Mouse (Mus musculus) kidney, adult 8-10 months (tissue): ENCODE results near the gene Arid1b.
A peak's percentile ranks its signal among the peaks of the same experiment; 100 is the strongest.
"Not testable (repeated sequence)": the region's sequence is repeated elsewhere in the genome, so short reads cannot be mapped to it uniquely, and the experiment has no call there.

Source experiments
- DNase-seq, 2 experiments: peaks; one replicate each; pipeline ENCODE4 v3.0.0; 2022

Gene Arid1b

DNA sequence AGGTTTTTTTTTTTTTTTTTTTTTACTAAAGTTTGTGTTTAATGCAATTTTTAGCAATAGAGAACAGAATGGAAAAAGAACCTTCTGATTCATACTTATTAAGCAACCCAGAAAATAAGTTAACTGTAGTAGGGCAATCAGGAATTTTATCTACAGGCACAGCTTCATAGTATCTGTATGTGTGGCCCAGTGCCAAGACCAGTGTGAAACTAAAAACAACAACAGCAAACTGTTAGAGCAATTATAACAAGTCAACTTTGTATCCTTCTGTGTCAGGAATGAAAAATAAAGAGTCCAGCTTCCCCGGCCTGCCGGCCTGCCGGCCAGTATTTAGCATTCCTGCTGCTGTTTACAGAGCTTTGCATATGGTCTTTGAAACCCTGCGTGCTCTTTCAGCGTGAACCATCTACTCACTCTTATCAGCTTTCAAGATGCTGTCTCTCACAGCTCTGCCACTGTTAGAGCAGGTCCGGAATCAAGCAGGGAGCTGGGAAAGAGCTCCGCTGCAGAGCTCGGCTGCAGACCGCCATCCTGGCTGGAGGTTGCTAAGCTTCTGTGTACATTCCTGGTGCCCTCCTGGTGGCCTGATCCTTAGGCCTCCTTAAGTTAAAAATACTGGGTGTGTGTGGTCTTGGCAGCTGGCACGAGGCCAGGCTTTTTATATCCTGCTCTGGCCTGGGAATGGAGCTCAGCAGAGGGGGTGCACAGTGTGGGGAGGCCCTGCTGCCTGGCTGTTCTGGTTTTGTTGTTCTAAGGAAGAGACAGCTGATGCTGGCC, 64.0 kb downstream of the Arid1b start:
- peak; percentile 31 to 42 for DNase-seq

DNA sequence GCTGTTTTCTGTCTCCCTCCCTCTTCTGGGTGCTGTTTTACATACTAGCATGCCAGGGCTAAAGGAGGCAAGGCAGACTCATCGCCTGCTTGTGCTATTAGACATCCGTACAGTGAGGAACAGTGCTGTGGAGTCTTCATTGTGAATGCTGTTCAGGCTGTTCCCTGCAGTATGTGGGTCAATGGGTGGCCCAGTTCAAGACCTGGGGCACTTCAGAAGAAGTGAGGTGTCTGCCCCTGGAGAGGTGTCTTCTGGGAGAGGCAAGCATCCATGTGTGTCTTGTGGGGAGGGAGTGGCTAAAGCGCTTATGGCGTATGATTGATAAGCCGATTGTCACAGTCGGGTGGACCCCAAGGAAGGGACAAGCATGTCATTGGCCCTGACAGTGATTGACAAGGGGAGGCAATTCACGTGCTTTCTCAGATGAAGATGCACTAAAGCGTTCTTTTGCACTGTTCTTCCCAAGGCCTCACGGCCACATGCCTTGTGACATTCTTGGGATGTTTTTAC, 65.0 kb downstream of the Arid1b start:
- no peak for DNase-seq

DNA sequence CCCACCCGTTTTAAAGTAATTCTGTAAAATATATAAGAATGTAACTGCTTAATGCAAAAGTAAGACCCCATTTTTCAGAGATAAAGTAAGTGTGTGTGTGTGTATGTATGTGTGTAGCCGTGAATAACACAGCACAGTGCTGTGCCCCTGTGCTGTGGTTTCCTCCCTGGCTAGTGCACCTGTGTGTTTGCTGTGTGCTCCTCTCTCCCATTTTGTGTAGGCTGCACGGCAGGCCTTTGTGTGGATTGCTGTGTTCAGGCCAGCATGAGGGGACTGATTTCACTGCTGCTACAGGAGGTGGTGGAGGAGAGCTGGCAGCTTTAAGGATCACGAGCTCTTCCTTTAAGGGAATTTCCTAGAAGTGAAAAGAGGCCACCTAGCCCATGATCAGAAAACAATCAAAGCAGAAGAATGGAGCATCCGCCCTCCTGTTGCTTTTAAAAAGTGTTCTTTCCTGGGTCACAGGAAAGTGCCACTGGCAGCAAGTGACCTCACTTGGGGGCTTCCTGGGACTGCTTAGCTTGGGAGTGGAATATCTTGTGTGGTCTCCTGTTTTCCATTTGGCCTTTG, 66.5 kb downstream of the Arid1b start:
- DNase-seq: no peak

DNA sequence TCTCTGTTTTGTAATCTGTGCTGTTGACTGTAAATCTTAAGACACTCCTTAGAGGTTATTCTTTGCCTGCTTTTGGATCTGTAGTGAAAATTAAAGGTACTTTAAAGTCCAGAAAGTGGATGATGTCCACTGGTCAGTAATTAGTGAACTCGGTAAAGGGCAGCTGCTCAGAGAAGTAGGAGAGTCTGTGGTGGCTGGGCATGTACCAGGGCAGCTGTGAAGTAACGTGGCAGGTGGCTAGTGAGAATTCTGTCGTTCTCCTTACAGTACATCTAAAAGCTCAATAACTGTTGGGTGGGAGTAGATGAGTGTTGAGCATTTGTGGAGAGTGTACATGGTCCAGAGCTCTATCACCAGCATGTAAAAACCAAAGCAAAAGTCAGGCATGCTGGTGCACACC, 67.1 kb downstream of the Arid1b start:
- no peak for DNase-seq

DNA sequence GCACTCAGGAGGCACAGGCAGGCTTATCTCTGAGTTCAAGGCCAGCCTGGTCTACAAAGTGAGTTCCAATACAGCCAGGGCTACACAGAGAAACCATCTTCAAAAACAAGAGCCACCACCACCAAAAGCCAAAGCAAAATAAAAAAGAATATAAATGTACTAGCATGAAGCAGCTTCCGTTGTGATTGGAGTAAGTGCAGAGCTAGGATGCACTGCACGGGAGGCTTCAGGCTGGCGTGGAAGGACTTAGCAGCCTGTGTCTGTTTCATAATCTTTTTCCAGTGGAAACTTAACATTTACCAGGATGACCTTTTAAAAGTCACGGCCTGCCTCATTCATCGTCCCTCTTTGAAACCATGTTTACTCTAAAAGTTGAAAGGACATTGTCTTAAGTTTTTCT, 67.5 kb downstream of the Arid1b start:
- no peak for DNase-seq

DNA sequence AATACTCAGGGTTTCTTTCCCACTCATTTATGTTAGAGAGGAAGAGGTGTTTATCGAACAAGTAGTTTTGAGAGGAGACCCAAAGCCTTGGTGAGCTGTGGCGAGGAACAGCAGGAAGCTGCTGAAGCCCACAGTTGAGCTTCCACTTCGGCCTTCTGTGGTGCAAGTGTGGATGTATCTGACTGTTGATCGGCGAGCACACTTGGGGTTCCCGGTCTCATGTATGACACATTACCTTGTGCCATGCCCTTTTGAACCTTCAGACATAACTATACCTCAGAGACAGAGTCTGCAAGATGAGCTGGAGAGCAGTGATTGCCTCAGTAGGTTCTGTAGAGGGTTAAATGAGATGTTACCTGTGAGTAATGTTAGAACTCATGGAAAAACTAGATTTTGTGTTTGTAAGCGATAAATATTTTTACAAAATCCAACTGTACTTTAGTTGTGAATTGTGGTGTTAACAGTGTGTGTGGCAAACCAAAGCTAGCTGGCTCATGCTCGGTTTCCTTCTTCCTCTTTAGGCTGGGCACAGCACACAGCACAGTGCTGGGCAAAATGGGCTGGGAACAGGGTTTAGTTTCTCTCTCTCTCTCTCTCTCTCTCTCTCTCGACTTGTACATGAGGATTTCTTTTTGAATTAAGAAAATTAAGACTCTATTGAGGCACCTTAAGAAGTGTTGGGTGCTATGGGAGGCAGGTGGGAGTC, 69.5 kb downstream of the Arid1b start:
- no peak for DNase-seq

DNA sequence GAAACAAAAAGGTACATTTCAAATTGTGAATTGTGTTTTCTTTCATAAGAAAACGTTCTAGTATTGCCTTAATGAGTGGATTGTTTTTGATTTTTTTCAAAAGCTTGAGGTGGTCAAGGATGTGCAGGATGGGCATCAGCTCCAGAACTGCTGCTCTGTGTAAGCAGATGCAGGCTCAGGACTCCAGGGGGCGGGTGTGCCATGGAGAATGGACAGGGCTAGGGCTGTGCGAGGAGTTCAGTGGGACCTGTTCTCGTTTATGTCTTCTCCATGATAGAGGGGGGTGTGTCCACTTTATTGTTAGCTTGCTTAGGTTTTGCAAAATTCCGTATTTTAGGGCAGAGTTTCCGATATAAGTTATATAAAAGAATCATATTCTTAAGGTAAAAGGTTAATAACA, 70.6 kb downstream of the Arid1b start:
- no peak for DNase-seq

DNA sequence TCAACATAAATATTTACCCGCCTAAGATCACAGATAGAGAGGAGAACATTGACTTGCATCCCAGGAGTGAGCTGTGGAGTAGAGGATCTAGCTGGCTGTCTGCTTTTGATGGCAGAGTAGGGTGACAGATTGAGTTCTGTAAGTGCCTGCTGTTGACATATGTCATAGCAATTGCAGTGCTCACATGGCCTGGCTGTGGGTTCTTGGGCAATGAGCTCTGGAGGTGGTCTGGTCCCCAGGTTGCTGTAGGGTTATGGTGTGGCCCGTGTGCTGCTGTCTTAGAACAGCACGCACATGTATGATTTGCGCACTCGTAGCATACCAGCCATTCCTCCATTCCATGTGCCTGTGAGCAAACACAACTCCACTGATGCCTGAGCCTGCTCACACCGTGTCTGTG, 71.1 kb downstream of the Arid1b start:
- DNase-seq: no peak

DNA sequence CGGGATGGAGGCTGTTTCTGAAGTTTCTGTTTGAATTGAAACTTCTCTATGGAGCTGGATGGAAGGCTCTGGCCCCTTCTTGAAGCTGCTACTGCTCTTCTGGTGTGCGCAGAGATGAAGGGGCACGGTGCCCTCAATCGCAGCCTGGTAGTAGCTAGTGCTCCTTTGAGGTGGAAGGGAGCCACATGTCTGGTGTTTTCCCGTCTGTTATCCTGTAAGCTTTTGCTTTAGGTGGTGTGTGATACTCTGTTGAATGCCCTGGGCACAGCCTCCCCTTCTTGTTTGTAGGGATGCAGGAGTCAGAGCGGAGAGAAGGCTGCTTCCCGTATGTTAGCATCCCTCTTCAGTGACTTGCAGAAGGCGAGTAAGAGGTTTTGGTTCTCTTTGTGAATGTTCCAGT, 72.7 kb downstream of the Arid1b start:
- no peak for DNase-seq

DNA sequence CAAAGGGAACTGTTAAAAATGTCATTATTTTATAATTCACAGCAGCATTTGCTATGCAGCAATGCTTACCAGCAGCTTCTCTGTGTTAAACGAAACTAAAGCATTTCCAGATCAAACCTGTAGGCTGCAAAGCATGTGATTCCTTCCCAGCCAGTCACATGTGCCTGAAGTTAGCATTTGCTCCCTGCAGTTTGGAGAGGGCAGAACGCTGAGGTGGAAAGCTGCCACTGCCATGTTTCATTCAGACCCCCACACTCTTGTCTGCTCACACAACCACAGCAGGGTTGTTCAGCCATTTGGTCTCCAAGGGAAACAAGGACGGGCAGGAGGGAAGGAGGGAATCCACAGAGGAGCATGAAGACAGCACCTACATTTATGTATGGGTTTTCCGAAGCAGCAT, 73.1 kb downstream of the Arid1b start:
- DNase-seq: no peak

DNA sequence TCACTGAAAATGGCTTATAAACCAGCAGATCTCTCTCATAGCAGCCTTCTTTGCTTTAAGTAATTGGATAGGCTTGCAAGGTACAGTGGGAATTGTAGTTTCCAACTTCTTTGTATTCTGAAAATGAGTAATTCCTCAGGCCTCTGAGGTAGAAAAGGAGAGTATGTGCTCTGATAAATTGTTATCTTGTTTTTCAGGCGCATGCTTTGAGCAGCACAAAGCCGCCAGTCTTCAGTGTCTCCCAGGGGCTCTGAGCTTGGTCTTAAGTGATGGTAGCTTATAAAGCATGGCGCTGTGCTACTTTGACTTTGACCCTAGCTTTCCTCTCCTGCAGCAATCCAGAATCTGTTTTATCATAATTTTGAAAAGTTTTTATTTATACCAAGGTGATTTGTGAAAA, 76.3 kb downstream of the Arid1b start:
- DNase-seq: no peak

DNA sequence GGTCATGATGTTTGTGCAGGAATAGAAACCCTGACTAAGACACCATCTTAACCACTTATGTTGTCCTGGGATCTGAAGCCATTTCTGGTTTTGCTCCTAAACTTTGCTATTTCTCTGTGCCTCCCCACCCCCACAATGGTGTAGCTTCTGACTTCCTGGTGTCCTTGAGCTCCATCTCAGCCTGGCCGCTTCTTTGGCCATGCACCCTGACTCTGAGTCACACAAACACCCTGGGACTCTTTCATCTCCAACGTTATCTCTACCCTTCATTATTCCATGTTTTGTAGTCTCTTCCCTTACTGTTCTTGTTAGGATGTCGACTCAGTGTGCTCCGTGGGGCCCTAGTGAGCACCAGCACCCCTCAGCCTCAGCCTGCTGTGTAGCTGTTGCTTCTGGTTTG, 78.4 kb downstream of the Arid1b start:
- DNase-seq: no peak

DNA sequence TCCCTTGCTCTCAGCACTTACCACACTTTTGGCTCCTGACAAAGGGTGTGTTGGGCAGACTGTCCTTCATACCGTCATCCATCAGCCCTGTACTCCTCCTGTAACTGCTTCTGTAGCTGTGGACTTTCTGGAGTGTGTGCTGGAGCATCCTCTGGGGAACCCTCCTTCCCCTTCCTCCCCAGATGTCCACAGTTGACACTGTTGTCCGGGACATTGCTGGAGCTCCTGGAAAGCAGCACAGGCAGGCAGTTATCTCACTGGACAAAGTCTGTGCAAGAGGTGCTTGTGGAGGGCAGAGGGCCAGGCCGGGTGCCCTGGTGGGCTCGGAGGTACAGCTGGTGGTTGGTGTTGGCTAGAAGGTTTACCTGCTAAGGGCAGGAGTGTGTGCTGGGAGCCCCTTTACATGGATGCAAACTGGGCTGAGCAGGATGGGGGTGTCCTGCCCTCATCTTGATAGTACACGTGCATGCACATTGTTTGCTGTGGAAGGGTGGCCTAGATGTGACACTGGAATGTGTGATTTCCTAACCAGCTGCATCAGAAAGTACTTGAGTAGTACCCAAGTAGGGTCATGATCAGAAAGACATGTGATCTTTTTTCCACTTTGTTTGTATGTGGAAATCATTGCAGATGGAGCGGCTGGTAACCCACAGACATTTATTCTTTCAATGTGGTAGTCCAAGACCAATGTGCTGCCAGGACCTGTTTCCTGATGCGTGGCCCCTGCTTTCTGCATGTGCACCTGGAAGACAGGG, 80.8 kb downstream of the Arid1b start:
- DNase-seq: no peak

DNA sequence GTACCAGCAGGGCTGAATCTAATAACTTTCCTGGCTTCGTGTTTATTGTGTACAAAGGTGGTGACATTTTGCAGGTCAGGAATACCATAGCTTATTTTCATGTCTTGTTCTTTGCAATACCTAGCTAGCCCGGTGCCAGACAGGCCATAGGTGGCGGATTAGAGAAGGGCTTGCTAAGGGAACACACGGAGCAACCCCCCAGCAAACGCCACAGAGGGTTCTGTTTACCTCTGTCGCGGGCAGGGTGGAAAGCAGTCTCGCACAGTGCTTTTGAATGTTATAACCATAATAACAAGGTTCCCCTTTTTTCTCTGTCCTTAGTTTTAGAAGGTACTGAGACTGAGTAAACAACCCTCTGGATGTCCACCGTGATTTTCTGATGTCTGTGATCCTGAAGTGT, 83.9 kb downstream of the Arid1b start:
- DNase-seq: no peak

DNA sequence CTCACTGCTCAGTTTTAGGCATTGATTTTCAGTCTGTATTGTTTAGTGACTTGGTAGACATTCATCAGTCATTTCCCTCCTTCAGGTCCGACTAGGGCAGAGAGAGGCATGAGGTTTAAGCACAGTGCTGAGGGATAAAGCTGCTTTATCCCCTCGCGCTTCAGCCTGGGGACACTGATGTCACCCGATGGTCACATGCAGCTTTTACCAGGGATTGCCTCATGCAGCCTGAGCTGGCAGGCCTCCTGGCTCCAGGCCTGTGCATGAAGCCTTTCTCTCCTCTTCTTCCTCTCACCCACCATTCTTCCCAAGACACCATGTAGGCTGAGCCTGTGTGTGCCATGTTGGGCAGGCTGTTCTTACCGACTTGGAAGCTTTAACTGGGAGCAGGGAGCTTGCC, 84.4 kb downstream of the Arid1b start:
- no peak for DNase-seq

DNA sequence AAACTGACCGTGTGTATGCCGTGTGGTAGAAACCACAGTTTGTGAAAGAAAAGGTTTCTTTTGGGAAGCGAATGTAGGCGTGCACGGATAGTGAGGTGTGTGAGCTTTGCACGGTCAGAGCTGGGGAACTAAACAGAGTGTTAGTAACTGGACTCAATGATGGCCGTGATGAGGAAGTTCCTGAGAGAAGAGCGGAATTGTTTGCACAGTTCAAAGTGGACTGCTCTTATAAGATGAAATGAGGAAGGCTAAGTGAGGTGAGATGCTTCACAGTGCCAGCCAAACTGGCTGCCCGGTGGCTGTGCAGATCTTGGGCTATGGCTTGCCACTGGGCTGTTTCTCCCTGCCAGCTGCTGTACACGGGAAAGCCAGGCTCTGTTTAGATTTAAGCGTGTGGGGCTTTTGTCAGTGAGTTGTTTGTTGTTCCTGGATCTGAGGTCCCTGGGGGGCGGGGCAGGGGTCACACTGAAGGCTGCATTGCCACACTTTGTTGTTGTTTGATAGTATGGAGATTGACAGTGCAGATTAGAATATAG, 86.8 kb downstream of the Arid1b start:
- no peak for DNase-seq

DNA sequence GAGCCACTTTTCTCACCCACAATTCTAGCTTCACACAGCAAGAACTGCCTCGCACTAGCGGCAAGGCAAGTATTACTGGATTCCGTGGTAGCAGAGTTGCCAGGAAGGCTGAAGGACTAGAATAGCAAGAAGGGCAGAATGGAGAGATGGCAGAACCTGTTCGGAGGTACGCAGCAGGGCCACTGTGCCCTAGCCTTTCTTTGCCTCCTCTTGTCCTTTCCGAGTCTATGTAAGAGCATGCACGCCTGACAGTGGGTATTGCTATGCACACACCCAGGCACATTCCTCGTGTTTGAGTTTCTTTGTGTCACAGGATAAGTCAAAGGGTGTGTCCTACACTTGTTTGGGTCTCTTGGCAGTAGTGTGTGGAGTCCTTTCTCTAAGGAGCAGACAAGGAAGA, 88.1 kb downstream of the Arid1b start:
- DNase-seq: no peak

DNA sequence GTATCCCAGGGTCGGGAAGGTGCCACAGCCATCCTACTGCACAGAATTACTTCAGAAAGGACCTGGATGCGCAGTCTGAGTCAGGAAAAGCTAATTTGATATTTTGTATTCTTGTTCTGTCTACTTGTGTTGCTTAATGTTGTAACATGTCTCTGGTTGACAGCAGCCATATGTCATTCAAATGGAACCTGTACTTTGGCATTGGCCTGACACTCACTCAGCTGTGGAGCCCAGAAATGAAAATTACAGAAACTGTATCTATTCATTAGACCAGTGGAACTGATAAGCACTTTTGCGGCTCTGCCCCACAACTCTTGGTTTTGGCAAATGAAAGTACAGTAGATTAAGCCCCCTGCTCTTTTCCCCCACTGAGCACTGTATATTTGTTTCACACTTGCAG, 89.4 kb downstream of the Arid1b start:
- no peak for DNase-seq

DNA sequence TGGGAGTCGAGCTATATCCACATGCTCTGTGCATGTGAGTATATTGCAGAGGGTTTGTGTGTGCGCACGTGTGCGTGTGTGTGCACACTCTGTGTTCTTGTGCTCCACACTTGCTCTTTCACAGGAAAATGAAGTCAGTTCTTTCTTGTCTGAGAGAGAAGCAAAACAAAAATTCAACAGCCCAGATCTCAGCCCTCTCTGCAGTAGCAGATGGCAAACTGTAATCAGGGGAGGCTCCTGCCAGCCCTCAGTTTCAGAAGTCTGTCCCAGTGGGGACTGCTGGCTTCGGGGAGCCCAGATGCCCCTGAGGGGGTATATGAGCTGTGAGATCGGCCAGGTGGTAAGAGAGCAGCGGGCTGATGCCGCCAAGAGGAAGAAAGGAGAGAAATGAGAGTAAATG, 90.0 kb downstream of the Arid1b start:
- DNase-seq: no peak

DNA sequence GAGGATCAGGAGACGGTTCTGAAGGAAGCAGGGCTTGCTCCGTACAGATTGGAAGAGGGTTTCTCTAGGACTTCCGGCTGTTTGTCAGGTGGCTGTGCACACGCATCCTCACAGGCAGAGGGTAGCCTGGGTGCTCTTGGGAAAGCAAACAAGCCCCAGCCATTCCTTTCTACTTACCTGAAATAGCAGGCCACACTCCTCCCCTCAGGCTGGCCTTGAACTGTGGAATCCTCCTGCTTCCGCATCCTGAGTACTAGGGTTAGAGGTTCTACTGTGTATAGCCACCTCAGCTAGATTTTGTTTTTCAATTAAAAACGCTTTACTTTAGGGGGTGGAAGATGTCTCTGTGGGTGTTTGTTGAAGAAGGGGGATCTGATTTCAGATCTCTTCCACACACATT, 90.9 kb downstream of the Arid1b start:
- no peak for DNase-seq

DNA sequence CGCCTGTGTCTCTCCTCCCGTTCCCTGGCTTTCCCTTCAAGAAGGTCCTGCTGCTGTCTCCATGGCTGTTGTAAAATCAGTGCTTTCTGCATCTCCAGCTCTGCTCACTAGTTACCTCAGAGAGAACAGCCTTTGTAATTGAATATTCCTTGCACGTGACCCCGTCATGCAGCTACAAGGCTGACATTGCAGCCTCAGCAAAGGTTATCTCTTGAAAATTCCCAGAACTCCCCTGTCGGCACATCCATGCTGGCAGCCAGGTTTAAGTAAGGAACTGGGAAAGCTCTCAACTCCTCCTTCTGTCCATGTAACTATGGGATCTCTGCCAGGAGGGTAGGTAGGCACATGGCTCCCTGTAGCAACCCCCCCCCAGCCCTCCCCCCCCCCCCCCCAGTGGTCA, 91.8 kb downstream of the Arid1b start:
- no peak for DNase-seq

DNA sequence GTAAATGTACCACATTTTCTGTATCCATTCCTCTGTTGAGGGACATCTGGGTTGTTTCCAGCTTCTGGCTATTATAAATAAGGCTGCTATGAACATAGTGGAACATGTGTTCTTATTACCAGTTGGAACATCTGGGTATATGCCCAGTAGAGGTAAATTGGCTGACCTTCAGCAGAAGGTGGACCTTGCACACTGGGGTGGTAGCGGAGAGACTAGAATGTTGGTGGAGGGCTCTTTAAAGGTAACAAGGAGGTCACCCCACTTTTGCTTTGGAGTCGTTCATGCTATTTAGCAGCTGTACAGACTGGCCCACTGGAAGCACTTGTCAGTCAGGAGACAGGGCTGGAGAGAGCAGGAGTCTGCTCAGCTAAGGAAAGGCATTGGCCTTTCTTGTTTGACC, 94.1 kb downstream of the Arid1b start:
- not testable (repeated sequence) for DNase-seq

DNA sequence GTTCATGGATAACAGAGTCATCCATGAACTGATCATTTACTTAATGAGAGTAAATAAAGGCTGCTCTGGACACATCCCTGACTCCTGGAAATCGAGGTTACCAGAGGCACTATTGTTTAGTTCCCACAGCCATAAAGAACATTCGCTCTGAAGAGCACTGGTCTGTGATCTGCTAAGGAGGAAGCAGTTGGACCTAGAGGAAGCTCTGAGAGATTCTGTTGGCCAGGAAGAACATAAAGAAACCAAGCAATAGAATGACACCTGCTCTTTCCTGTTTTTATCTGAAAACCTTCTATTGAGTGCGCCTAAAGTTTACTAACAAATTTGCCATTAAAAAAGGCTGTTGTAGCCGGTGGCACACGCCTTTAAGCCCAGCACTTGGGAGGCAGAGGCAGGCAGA, 94.7 kb downstream of the Arid1b start:
- no peak for DNase-seq
